Mouse (Mus musculus): ENCODE data around the gene Dusp6.
A peak's percentile ranks its signal among the peaks of the same experiment; 100 is the strongest.

The Dusp6 gene

GRCm38 (mm10) chr10:99274640-99275039 lies 11.6 kb downstream of the Dusp6 start:
- DNase-seq (ENCODE audit: low spot score) = no peak

GRCm38 (mm10) chr10:99279067-99279880 lies 16.2 kb downstream of the Dusp6 start:
- no peak for DNase-seq (ENCODE audit: low spot score)

- DNase-seq (ENCODE audit: low spot score) = no peak
These were observed 21.0 kb downstream of the Dusp6 start for GRCm38 (mm10) chr10:99283981-99284385.

- DNase-seq (ENCODE audit: low spot score) = peak; percentile 56
These were observed 21.9 kb downstream of the Dusp6 start for GRCm38 (mm10) chr10:99284918-99285317.

GRCm38 (mm10) chr10:99285759-99286158 lies 22.7 kb downstream of the Dusp6 start:
- no peak for DNase-seq (ENCODE audit: low spot score)

GRCm38 (mm10) chr10:99286213-99286612 lies 23.2 kb downstream of the Dusp6 start:
- no peak for DNase-seq (ENCODE audit: low spot score)

GRCm38 (mm10) chr10:99286787-99287186 lies 23.8 kb downstream of the Dusp6 start:
- no peak for DNase-seq (ENCODE audit: low spot score)

- peak; percentile 43 for DNase-seq (ENCODE audit: low spot score)
These were observed 24.2 kb downstream of the Dusp6 start for GRCm38 (mm10) chr10:99287206-99287605.

- DNase-seq (ENCODE audit: low spot score) = no peak
These were observed 26.1 kb downstream of the Dusp6 start for GRCm38 (mm10) chr10:99289176-99289575.

- no peak for DNase-seq (ENCODE audit: low spot score)
These were observed 30.1 kb downstream of the Dusp6 start for GRCm38 (mm10) chr10:99293111-99293640.

- DNase-seq (ENCODE audit: low spot score) = no peak
These were observed 34.7 kb downstream of the Dusp6 start for GRCm38 (mm10) chr10:99297721-99298120.

GRCm38 (mm10) chr10:99298328-99299295 lies 35.6 kb downstream of the Dusp6 start:
- DNase-seq (ENCODE audit: low spot score) = no peak

- no peak for DNase-seq (ENCODE audit: low spot score)
These were observed 36.3 kb downstream of the Dusp6 start for GRCm38 (mm10) chr10:99299303-99299702.

GRCm38 (mm10) chr10:99302051-99302450 lies 39.0 kb downstream of the Dusp6 start:
- no peak for DNase-seq (ENCODE audit: low spot score)

- no peak for DNase-seq (ENCODE audit: low spot score)
These were observed 45.8 kb downstream of the Dusp6 start for GRCm38 (mm10) chr10:99308837-99309236.

- no peak for DNase-seq (ENCODE audit: low spot score)
These were observed 46.6 kb downstream of the Dusp6 start for GRCm38 (mm10) chr10:99309617-99310016.

GRCm38 (mm10) chr10:99310204-99310603 lies 47.2 kb downstream of the Dusp6 start:
- no peak for DNase-seq (ENCODE audit: low spot score)

GRCm38 (mm10) chr10:99311956-99312355 lies 48.9 kb downstream of the Dusp6 start:
- DNase-seq (ENCODE audit: low spot score) = no peak

GRCm38 (mm10) chr10:99314366-99314765 lies 51.3 kb downstream of the Dusp6 start:
- DNase-seq (ENCODE audit: low spot score) = no peak

- DNase-seq (ENCODE audit: low spot score) = no peak
These were observed 54.0 kb downstream of the Dusp6 start for GRCm38 (mm10) chr10:99317057-99317456.
